Mouse (Mus musculus) thymus, postnatal 10 days (tissue): ENCODE data around the gene Rnf40.
"Not testable (repeated sequence)": the region's sequence is repeated elsewhere in the genome, so short reads cannot be mapped to it uniquely, and the experiment has no call there.

ENCODE experiments used
- DNase-seq, 2 experiments: peaks; one replicate each; pipeline ENCODE4 v3.0.0; 2021; ENCODE audit warnings: low spot score in 2 of 2

Gene Rnf40

GRCm38 (mm10) chr7:127602903-127603302 is 14.3 kb downstream of the Rnf40 start:
- no peak for DNase-seq

GRCm38 (mm10) chr7:127604256-127604655 is 15.7 kb downstream of the Rnf40 start:
- DNase-seq: no peak

- no peak for DNase-seq
Measured at GRCm38 (mm10) chr7:127607150-127607549, 18.6 kb downstream of the Rnf40 start.

- no peak for DNase-seq
Measured at GRCm38 (mm10) chr7:127611011-127611410, 22.4 kb downstream of the Rnf40 start.

- no peak for DNase-seq
Measured at GRCm38 (mm10) chr7:127611561-127611960, 23.0 kb downstream of the Rnf40 start.

- DNase-seq: no peak
Measured at GRCm38 (mm10) chr7:127613501-127613900, 24.9 kb downstream of the Rnf40 start.

- DNase-seq: no peak
Measured at GRCm38 (mm10) chr7:127614091-127614490, 25.5 kb downstream of the Rnf40 start.

- peak; percentile 28 to 50 for DNase-seq
Measured at GRCm38 (mm10) chr7:127614511-127614890, 25.9 kb downstream of the Rnf40 start.

- peak; percentile 51 to 67 for DNase-seq
Measured at GRCm38 (mm10) chr7:127614891-127615843, 26.6 kb downstream of the Rnf40 start, which contains the start of gene Zfp629. TSS of gene Zfp629 (minus strand) at chr7:127615797.

- DNase-seq: peak; percentile 35 to 48
Measured at GRCm38 (mm10) chr7:127616336-127616735, 27.8 kb downstream of the Rnf40 start.

GRCm38 (mm10) chr7:127616881-127617280 is 28.3 kb downstream of the Rnf40 start:
- DNase-seq: peak; percentile 25 to 45

GRCm38 (mm10) chr7:127617962-127618361 is 29.4 kb downstream of the Rnf40 start:
- peak; percentile 57 to 62 for DNase-seq

- not testable (repeated sequence) for DNase-seq
Measured at GRCm38 (mm10) chr7:127618402-127618801, 29.8 kb downstream of the Rnf40 start.

GRCm38 (mm10) chr7:127626039-127626438 is 37.5 kb downstream of the Rnf40 start:
- DNase-seq: no peak

GRCm38 (mm10) chr7:127626471-127626870 is 37.9 kb downstream of the Rnf40 start:
- DNase-seq: no peak

GRCm38 (mm10) chr7:127628646-127629045 is 40.1 kb downstream of the Rnf40 start:
- no peak for DNase-seq

GRCm38 (mm10) chr7:127631416-127631815 is 42.8 kb downstream of the Rnf40 start:
- no peak for DNase-seq

GRCm38 (mm10) chr7:127636963-127637362 is 48.4 kb downstream of the Rnf40 start:
- DNase-seq: no peak

- DNase-seq: no peak
Measured at GRCm38 (mm10) chr7:127641260-127641659, 52.7 kb downstream of the Rnf40 start.

GRCm38 (mm10) chr7:127642254-127642653 is 53.7 kb downstream of the Rnf40 start:
- DNase-seq: no peak

GRCm38 (mm10) chr7:127646363-127646762 is 57.8 kb downstream of the Rnf40 start:
- DNase-seq: no peak

GRCm38 (mm10) chr7:127647576-127647975 is 59.0 kb downstream of the Rnf40 start:
- not testable (repeated sequence) for DNase-seq

GRCm38 (mm10) chr7:127648516-127649201 is 60.1 kb downstream of the Rnf40 start:
- no peak for DNase-seq
